Mouse (Mus musculus) embryonic fibroblast, embryonic 13.5 days (primary cell): ENCODE measurements around the gene Slc35e4.

Experiments used
- CTCF ChIP-seq: IDR thresholded peaks from 2 replicates; pipeline ENCODE4 v1.5.1; 2011; ENCODE audit warnings: mild to moderate bottlenecking, control low read depth, low read length, moderate library complexity, borderline replicate concordance; ENCODE audit not compliant: insufficient read depth
- POLR2A ChIP-seq: IDR thresholded peaks from 2 replicates; pipeline ENCODE4 v1.6.1; 2011; ENCODE audit warnings: low read depth, mild to moderate bottlenecking, control low read depth, low read length, moderate library complexity

- no peak for TF ChIP-seq POLR2A
- TF ChIP-seq CTCF, result no peak
Measured at GRCm38 (mm10) chr11:3925916-3926315, 11.5 kb upstream of the Slc35e4 start.
